Mouse (Mus musculus): Measurements from ENCODE around the gene Tet2. TPM values are rescaled to one million over a fixed set of nuclear protein-coding genes. Genes with fewer than 3 reads are reported as not detected.

The Tet2 gene
- polyA plus RNA-seq, 1 experiment from 2014 or later, result 13.5 TPM

- DNase-seq (ENCODE audit: low spot score), result no peak
- no peak for ATAC-seq (replicated peaks; ENCODE audit: low FRiP score, low read depth)
- peaks cover 53% of the 10 kb centered on the region for H3K36me3 ChIP-seq (ENCODE audit: insufficient read depth, low read length)
Measured at GRCm38 (mm10) chr3:133482887-133483286, 62.1 kb downstream of the Tet2 start.

GRCm38 (mm10) chr3:133478987-133479386 is 66.0 kb downstream of the Tet2 start:
- Histone ChIP-seq H3K9ac (ENCODE audit: low read depth, low read length) (no peak overlapping the region), H3K4me2 (ENCODE audit: low read length) (no peak overlapping the region), H3K27me3 (ENCODE audit: insufficient read depth, low read length) (no peaks in the 10 kb centered on the region), H3K4me3 (replicated peaks; ENCODE audit: low read depth, low read length) (no peak overlapping the region), H3K4me1 (replicated peaks; ENCODE audit: insufficient read depth, low read length) (no peaks in the 10 kb centered on the region), H3K27ac (no peak overlapping the region), H3K9me3 (replicated peaks; ENCODE audit: low read length) (no peaks in the 10 kb centered on the region), H3K36me3 (ENCODE audit: insufficient read depth, low read length) (peaks cover 31% of the 10 kb centered on the region)
- DNase-seq (ENCODE audit: low spot score), result no peak
- 57% methylated on average over 3 of the region's 3 CpGs for WGBS
- TF ChIP-seq CTCF (IDR thresholded peaks at IDR 0.05; ENCODE audit: low read depth), result no peak
- ATAC-seq (replicated peaks; ENCODE audit: low FRiP score, low read depth), result no peak

More at GRCm38 (mm10) chr3:133482887-133483286, 62.1 kb downstream of the Tet2 start:
- H3K27me3 ChIP-seq (ENCODE audit: insufficient read depth, low read length), result no peaks in the 10 kb centered on the region
- no peak overlapping the region for H3K4me3 ChIP-seq (replicated peaks; ENCODE audit: low read depth, low read length)
- H3K4me2 ChIP-seq (ENCODE audit: low read length), result no peak overlapping the region
- H3K4me1 ChIP-seq (replicated peaks; ENCODE audit: insufficient read depth, low read length), result no peaks in the 10 kb centered on the region
- no peak overlapping the region for H3K9ac ChIP-seq (ENCODE audit: low read depth, low read length)
- 79% methylated on average over 1 of the region's 1 CpGs for WGBS
- H3K9me3 ChIP-seq (replicated peaks; ENCODE audit: low read length), result no peaks in the 10 kb centered on the region
- H3K27ac ChIP-seq, result no peak overlapping the region
- TF ChIP-seq CTCF (IDR thresholded peaks at IDR 0.05; ENCODE audit: low read depth), result no peak

- H3K36me3 ChIP-seq (ENCODE audit: insufficient read depth, low read length), result peaks cover 36% of the 10 kb centered on the region
- H3K9ac ChIP-seq (ENCODE audit: low read depth, low read length), result no peak overlapping the region
- DNase-seq (ENCODE audit: low spot score) (no peak), ATAC-seq (replicated peaks; ENCODE audit: low FRiP score, low read depth) (no peak)
- TF ChIP-seq CTCF (IDR thresholded peaks at IDR 0.05; ENCODE audit: low read depth), result no peak
- no peak overlapping the region for H3K27ac ChIP-seq
- no peaks in the 10 kb centered on the region for H3K9me3 ChIP-seq (replicated peaks; ENCODE audit: low read length)
- no peak overlapping the region for H3K4me2 ChIP-seq (ENCODE audit: low read length)
- 84% methylated on average over 1 of the region's 1 CpGs for WGBS
- H3K27me3 ChIP-seq (ENCODE audit: insufficient read depth, low read length), result no peaks in the 10 kb centered on the region
- no peaks in the 10 kb centered on the region for H3K4me1 ChIP-seq (replicated peaks; ENCODE audit: insufficient read depth, low read length)
- no peak overlapping the region for H3K4me3 ChIP-seq (replicated peaks; ENCODE audit: low read depth, low read length)
Measured at GRCm38 (mm10) chr3:133473781-133474180, 71.2 kb downstream of the Tet2 start.

GRCm38 (mm10) chr3:133471101-133471500 is 73.8 kb downstream of the Tet2 start:
- Histone ChIP-seq H3K9ac (ENCODE audit: low read depth, low read length) (no peak overlapping the region), H3K27ac (no peak overlapping the region), H3K27me3 (ENCODE audit: insufficient read depth, low read length) (no peaks in the 10 kb centered on the region), H3K36me3 (ENCODE audit: insufficient read depth, low read length) (peaks cover 61% of the 10 kb centered on the region), H3K4me2 (ENCODE audit: low read length) (no peak overlapping the region), H3K9me3 (replicated peaks; ENCODE audit: low read length) (no peaks in the 10 kb centered on the region), H3K4me3 (replicated peaks; ENCODE audit: low read depth, low read length) (no peak overlapping the region), H3K4me1 (replicated peaks; ENCODE audit: insufficient read depth, low read length) (no peaks in the 10 kb centered on the region)
- WGBS, result 91% methylated on average over 4 of the region's 4 CpGs
- DNase-seq (ENCODE audit: low spot score), result no peak
- TF ChIP-seq CTCF (IDR thresholded peaks at IDR 0.05; ENCODE audit: low read depth), result no peak
- no peak for ATAC-seq (replicated peaks; ENCODE audit: low FRiP score, low read depth)

GRCm38 (mm10) chr3:133468883-133469282 is 76.1 kb downstream of the Tet2 start:
- WGBS, result 97% methylated on average over 7 of the region's 7 CpGs
- H3K4me2 ChIP-seq (ENCODE audit: low read length), result no peak overlapping the region
- no peak overlapping the region for H3K9ac ChIP-seq (ENCODE audit: low read depth, low read length)

GRCm38 (mm10) chr3:133463233-133463632 is 81.7 kb downstream of the Tet2 start:
- no peak for ATAC-seq (replicated peaks; ENCODE audit: low FRiP score, low read depth)
- H3K4me3 ChIP-seq (replicated peaks; ENCODE audit: low read depth, low read length), result no peak overlapping the region

More at GRCm38 (mm10) chr3:133468883-133469282, 76.1 kb downstream of the Tet2 start:
- no peaks in the 10 kb centered on the region for H3K27me3 ChIP-seq (ENCODE audit: insufficient read depth, low read length)
- no peak; the same call in 1 of the 2 replicates for TF ChIP-seq CTCF (IDR thresholded peaks at IDR 0.05; ENCODE audit: low read depth)
- H3K9me3 ChIP-seq (replicated peaks; ENCODE audit: low read length), result no peaks in the 10 kb centered on the region
- ATAC-seq (replicated peaks; ENCODE audit: low FRiP score, low read depth), result no peak
- no peak for DNase-seq (ENCODE audit: low spot score)
- peaks cover 51% of the 10 kb centered on the region for H3K36me3 ChIP-seq (ENCODE audit: insufficient read depth, low read length)
- H3K27ac ChIP-seq, result no peak overlapping the region
- H3K4me3 ChIP-seq (replicated peaks; ENCODE audit: low read depth, low read length), result no peak overlapping the region
- no peaks in the 10 kb centered on the region for H3K4me1 ChIP-seq (replicated peaks; ENCODE audit: insufficient read depth, low read length)

GRCm38 (mm10) chr3:133462485-133462884 is 82.5 kb downstream of the Tet2 start:
- ATAC-seq (replicated peaks; ENCODE audit: low FRiP score, low read depth), result no peak
- H3K36me3 ChIP-seq (ENCODE audit: insufficient read depth, low read length), result peaks cover 19% of the 10 kb centered on the region
- H3K9me3 ChIP-seq (replicated peaks; ENCODE audit: low read length), result no peaks in the 10 kb centered on the region
- H3K4me3 ChIP-seq (replicated peaks; ENCODE audit: low read depth, low read length), result no peak overlapping the region
- no peak overlapping the region for H3K9ac ChIP-seq (ENCODE audit: low read depth, low read length)
- H3K4me2 ChIP-seq (ENCODE audit: low read length), result no peak overlapping the region
- DNase-seq (ENCODE audit: low spot score), result no peak
- WGBS, result 81% methylated on average over 6 of the region's 6 CpGs
- no peaks in the 10 kb centered on the region for H3K27me3 ChIP-seq (ENCODE audit: insufficient read depth, low read length)
- H3K27ac ChIP-seq, result no peak overlapping the region
- no peaks in the 10 kb centered on the region for H3K4me1 ChIP-seq (replicated peaks; ENCODE audit: insufficient read depth, low read length)
- no peak for TF ChIP-seq CTCF (IDR thresholded peaks at IDR 0.05; ENCODE audit: low read depth)

More at GRCm38 (mm10) chr3:133463233-133463632, 81.7 kb downstream of the Tet2 start:
- WGBS, result 95% methylated on average over 3 of the region's 3 CpGs
- Histone ChIP-seq H3K4me2 (ENCODE audit: low read length) (no peak overlapping the region), H3K9ac (ENCODE audit: low read depth, low read length) (no peak overlapping the region), H3K9me3 (replicated peaks; ENCODE audit: low read length) (no peaks in the 10 kb centered on the region), H3K27ac (no peak overlapping the region), H3K27me3 (ENCODE audit: insufficient read depth, low read length) (no peaks in the 10 kb centered on the region), H3K4me1 (replicated peaks; ENCODE audit: insufficient read depth, low read length) (no peaks in the 10 kb centered on the region), H3K36me3 (ENCODE audit: insufficient read depth, low read length) (peaks cover 25% of the 10 kb centered on the region)
- DNase-seq (ENCODE audit: low spot score), result no peak
- TF ChIP-seq CTCF (IDR thresholded peaks at IDR 0.05; ENCODE audit: low read depth), result no peak
